Mouse (Mus musculus) mouse trophoblast stem cell (cell line): Measurements from ENCODE around the gene Cct5.

Source experiments
- in situ Hi-C, 2 experiments: fragments of 300-500 bp; cut with MseI, MboI; formaldehyde crosslinking; loops; 2 replicates in 1 of 2; 3 replicates in 1 of 2; pipeline ENCODE4 v1.15.1; 2025

The Cct5 gene

GRCm38 (mm10) chr15:31601279-31601645 lies 342 bp downstream of the Cct5 start:
- in situ Hi-C loops: no loop called here

GRCm38 (mm10) chr15:31599834-31600233 lies 1.8 kb downstream of the Cct5 start:
- in situ Hi-C loops: loop anchor here (10.0 to 25.0 kb wide), 3 partner anchors 113 to 288 kb away; partner anchors contain the start of gene Ropn1l (in 1 of the 2)

GRCm38 (mm10) chr15:31595651-31596050 lies 6.0 kb downstream of the Cct5 start:
- in situ Hi-C loops: loop anchor here (10.0 to 25.0 kb wide), 3 partner anchors 108 to 283 kb away; partner anchors contain the start of gene Ropn1l (in 1 of the 2)

GRCm38 (mm10) chr15:31594260-31594659 lies 7.3 kb downstream of the Cct5 start:
- in situ Hi-C loops: loop anchor here (10.0 to 25.0 kb wide), 3 partner anchors 107 to 282 kb away; partner anchors contain the start of gene Ropn1l (in 1 of the 2)

- in situ Hi-C loops: loop anchor here (10.0 to 25.0 kb wide), 3 partner anchors 105 to 280 kb away; partner anchors contain the start of gene Ropn1l (in 1 of the 2)
These were observed 9.1 kb downstream of the Cct5 start for GRCm38 (mm10) chr15:31592531-31592930.

- in situ Hi-C loops: loop anchor here (10.0 to 25.0 kb wide), 3 partner anchors 103 to 278 kb away; partner anchors contain the start of gene Ropn1l (in 1 of the 2)
These were observed 11.4 kb downstream of the Cct5 start for GRCm38 (mm10) chr15:31590176-31590575.

- in situ Hi-C loops: loop anchor here (5.0 to 25.0 kb wide), 3 partner anchors 102 to 277 kb away; no protein-coding TSS in a partner anchor
These were observed 12.5 kb downstream of the Cct5 start for GRCm38 (mm10) chr15:31588989-31589640.

GRCm38 (mm10) chr15:31587789-31588188 lies 13.8 kb downstream of the Cct5 start:
- in situ Hi-C loops: loop anchor here (5.0 to 25.0 kb wide), 3 partner anchors 100 to 275 kb away; no protein-coding TSS in a partner anchor

- in situ Hi-C loops: loop anchor here (5.0 to 25.0 kb wide), 3 partner anchors 99 to 274 kb away; no protein-coding TSS in a partner anchor
These were observed 15.1 kb downstream of the Cct5 start for GRCm38 (mm10) chr15:31586519-31586918.

- in situ Hi-C loops: loop anchor here (5.0 to 25.0 kb wide), 3 partner anchors 99 to 274 kb away; no protein-coding TSS in a partner anchor
These were observed 15.5 kb downstream of the Cct5 start for GRCm38 (mm10) chr15:31586088-31586487.

- in situ Hi-C loops: loop anchor here (5.0 to 25.0 kb wide), 3 partner anchors 98 to 273 kb away; no protein-coding TSS in a partner anchor
These were observed 16.4 kb downstream of the Cct5 start for GRCm38 (mm10) chr15:31585238-31585637.

- in situ Hi-C loops: loop anchor here (25.0 kb wide), 2 partner anchors 96 to 271 kb away; no protein-coding TSS in a partner anchor
These were observed 18.1 kb downstream of the Cct5 start for GRCm38 (mm10) chr15:31583304-31584085.

GRCm38 (mm10) chr15:31581086-31581485 lies 20.5 kb downstream of the Cct5 start:
- in situ Hi-C loops: loop anchor here (25.0 kb wide), 2 partner anchors 94 to 269 kb away; no protein-coding TSS in a partner anchor

GRCm38 (mm10) chr15:31576076-31576475 lies 25.5 kb downstream of the Cct5 start:
- in situ Hi-C loops: loop anchor here (25.0 kb wide), 2 partner anchors 89 to 264 kb away; no protein-coding TSS in a partner anchor

- in situ Hi-C loops: no loop called here
These were observed 27.9 kb downstream of the Cct5 start for GRCm38 (mm10) chr15:31573692-31574091.

- in situ Hi-C loops: no loop called here
These were observed 28.3 kb downstream of the Cct5 start for GRCm38 (mm10) chr15:31573287-31573686.

GRCm38 (mm10) chr15:31571906-31572722 lies 29.5 kb downstream of the Cct5 start:
- in situ Hi-C loops: no loop called here

GRCm38 (mm10) chr15:31570959-31571358 lies 30.6 kb downstream of the Cct5 start:
- in situ Hi-C loops: no loop called here

GRCm38 (mm10) chr15:31569325-31570022 lies 32.1 kb downstream of the Cct5 start:
- in situ Hi-C loops: no loop called here

GRCm38 (mm10) chr15:31568581-31568996 lies 33.0 kb downstream of the Cct5 start:
- in situ Hi-C loops: no loop called here
